Mouse (Mus musculus): Measurements from ENCODE around the gene Actr6.
A peak's percentile ranks its signal among the peaks of the same experiment; 100 is the strongest.
"Not testable (repeated sequence)": the region's sequence is repeated elsewhere in the genome, so short reads cannot be mapped to it uniquely, and the experiment has no call there.

Actr6 gene

GRCm38 (mm10) chr10:89737092-89737491 lies 5.0 kb upstream of the Actr6 start:
- DNase-seq, result no peak

GRCm38 (mm10) chr10:89731341-89731740 lies 754 bp downstream of the Actr6 start:
- DNase-seq, result no peak

DNA sequence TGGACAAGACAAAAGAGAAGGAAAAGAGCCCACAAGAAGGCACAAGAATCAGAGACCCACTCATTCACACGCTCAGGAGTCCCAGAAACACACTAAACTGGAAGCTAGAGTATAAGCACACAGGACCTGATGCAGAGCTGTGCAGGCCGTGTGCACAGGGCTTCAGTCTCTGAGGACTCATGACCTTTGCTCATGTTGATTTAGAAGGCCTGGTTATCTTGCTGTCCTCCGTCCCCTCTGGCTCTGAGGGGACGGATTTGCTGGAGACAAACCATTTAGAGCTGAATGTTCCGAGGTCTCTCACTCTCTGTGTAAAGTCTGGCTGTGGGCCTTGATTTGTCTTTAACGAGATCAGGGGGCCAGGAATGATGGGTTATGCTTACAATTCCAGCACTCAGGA lies 1.7 kb downstream of the Actr6 start:
- DNase-seq, result no peak

DNA sequence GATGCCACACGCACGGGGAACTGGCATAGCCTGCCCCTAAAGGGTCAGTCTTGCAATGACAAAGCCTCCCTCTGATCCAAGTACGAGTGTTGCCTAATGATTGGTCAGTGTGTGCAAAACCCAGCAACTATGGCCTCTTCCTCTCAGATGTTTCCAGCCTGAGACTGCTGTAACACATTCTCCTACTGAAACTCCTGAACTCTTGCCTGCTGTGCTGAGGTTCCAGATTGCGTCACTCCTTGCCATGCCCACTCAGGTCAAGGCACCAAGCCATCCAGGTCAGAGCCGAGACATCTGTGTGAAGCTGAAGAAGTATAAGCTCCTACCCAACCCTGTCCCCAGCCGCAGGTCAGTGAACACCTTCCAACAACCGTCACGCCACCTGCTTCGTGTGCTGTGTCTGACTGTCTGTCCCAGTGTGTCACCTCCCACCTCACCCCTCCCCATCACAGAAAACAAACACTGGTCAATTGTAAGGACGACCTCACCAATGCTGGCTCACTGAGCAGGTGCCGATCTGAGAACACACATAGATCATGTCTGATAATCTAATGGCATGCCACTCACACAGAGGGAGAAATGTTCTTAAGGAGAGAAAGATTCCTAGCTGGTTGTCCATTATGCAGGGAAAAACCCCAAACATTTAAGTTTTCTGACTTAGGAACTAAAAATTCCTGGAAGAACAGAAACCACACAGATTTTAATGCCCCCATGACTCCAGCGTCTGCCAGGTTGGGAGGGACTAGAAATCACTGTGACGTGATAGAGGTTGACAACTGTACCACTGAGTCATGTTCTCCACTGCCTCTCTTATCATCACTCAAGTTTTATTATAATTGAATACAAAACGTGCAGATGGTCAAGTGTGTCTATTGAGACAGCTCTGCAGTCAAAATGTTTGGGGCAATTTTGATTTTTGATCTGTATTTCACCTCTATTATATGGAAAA lies 9.6 kb downstream of the Actr6 start:
- DNase-seq, result no peak

- DNase-seq, result no peak
These were observed 11.3 kb downstream of the Actr6 start for GRCm38 (mm10) chr10:89720796-89721195.

- no peak for DNase-seq
These were observed 11.8 kb downstream of the Actr6 start for GRCm38 (mm10) chr10:89720252-89720651.

GRCm38 (mm10) chr10:89714910-89715309 lies 17.2 kb downstream of the Actr6 start:
- no peak for DNase-seq

DNA sequence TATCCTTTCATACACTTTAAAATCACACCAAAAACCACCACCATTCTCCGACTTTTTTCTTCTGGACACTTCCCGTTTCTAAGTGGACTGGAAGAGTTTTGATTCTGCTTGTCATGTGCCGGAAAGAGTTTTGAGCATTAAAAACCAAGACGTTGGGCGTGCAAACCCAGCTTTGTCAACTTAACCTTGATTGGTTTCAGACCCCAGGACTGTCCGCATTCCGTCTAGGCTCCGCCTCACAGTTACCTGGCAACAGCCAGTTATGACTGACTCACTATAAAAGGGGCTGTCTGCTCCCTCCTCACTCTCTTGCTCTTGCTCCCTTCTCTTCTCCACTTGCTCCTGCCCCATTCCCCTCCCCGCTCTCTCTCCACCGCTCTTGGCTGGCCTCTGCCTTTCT lies 23.4 kb downstream of the Actr6 start:
- peak; percentile 17 to 37 for DNase-seq

DNA sequence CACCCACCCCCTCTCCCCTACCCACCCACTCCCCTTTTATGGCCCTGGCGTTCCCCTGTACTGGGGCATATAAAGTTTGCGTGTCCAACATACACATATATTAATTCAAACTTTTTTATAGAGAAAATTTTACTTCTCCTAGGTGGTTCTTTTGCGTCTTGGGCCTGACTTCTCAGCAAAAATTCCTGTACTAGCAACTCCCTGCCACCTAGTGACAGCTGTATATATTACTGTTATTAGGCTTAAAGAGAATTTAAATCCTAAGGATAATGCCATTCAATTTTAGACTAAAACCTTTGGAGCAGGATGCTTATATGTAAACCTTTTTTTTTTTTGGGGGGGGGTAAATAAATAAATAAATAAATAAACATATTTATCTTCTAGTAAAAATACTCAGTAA lies 24.7 kb downstream of the Actr6 start:
- no peak for DNase-seq

GRCm38 (mm10) chr10:89703042-89703441 lies 29.1 kb downstream of the Actr6 start:
- DNase-seq, result peak in 1 of 2 experiments; percentile 32

DNA sequence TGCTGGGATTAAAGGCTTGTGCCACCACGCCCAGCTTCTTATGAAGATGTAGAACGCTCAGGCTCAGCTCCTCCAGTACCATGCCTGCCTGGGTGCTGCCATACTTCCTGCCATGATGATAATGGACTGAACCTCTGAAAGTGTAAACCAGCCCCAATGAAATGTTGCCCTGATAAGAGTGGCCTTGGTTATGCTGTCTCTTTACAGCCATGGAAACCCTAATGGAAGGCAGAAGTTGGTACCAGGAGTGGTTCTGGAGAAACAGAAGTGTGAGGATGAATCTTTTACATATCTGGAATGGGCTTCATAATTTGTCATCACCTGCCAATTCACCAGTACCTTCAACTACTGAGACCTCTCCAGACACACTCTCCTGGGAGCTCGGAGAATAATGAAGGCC lies 34.1 kb downstream of the Actr6 start:
- no peak for DNase-seq

GRCm38 (mm10) chr10:89696270-89696669 lies 35.8 kb downstream of the Actr6 start:
- not testable (repeated sequence) for DNase-seq

DNA sequence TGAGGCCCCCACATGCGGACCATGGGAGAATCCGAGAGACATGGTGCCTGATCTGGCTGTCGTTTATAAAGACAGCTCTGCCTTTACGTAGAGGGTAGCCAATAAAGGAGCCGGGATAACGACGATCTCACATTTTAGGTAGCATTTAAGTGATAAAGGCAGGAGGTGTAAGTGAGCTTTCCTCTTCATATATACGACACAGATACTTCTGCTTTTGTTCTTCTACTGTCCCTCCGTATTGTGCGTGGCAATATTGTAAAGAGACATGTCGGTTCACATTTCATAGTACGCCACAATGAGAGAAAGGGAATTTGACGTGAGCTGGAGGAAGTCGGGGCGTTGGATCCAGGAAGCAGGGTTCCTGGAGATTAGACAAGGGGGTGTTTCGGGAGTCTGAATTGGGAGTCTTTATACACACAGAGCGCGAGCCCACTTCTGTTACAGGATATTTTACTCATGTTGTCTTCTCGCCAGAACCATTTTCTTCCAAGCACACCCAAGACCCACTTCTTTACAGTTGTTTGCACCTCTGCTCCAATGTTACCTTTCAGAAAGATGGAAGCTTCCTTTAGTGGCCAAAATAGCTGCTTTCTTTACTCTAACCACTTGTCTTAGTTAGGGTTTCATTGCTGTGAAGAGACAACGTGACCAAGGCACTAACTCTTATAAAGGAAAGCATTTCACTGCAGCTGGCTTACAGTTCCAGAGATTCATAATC lies 36.7 kb downstream of the Actr6 start:
- no peak for DNase-seq

DNA sequence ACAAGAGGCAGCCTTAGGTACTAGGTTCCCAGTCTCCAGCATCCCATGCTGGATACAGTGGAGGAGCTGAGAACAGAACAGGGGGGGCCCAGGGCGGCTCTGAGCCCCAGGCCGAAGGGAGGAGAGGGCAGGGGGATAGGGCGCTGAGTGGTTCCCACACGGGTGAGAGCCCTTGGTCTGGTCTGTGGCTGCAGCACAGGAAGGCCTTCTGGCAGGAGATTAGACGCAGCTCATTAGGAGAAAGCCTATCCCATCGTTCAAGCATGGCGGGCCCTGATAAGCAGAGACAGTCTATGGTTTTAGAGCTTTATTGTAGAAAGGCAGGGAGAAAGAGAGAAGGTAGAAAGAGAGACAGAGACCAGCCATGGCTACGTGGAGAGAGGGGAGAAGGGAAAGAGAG lies 42.1 kb downstream of the Actr6 start:
- DNase-seq, result no peak

- no peak for DNase-seq
These were observed 44.6 kb downstream of the Actr6 start for GRCm38 (mm10) chr10:89687455-89687854.

DNA sequence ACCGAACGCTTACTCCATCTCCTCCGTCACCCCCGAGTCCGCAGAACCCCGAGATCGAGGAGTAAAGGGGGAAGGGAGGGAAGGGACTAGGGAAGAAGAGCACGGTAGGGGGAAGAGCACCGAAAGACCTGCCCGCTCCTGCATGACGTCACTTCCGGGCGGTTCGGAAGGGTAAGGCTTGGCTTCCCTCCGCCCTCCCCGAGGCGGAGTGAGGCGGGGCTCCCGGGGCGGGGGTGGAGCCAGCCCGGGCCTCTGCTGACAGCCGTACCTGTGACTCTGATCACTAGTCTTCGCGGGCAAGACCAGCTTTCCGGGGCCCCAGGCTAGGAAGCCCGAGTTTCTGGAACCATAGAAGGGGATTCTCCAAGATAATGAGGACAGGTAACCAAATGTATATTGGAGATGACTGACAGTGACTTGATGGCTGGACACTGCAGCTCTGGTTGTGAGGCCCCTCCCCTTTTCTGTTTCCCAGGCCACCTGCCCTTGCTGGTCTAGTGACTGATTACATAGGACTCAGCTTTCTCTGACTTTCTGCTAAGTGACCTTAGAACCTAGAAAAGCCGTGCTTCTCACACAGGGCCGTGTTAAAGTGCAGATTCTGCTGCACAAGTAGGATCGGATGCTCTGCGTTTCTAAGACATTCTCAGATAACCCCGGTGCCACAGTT lies 45.8 kb downstream of the Actr6 start, which contains the start of gene Scyl2:
Gene Scyl2 (minus strand): TSS at position 147 of the 670 bp plus-strand sequence.
- DNase-seq, result peak; percentile 95

DNA sequence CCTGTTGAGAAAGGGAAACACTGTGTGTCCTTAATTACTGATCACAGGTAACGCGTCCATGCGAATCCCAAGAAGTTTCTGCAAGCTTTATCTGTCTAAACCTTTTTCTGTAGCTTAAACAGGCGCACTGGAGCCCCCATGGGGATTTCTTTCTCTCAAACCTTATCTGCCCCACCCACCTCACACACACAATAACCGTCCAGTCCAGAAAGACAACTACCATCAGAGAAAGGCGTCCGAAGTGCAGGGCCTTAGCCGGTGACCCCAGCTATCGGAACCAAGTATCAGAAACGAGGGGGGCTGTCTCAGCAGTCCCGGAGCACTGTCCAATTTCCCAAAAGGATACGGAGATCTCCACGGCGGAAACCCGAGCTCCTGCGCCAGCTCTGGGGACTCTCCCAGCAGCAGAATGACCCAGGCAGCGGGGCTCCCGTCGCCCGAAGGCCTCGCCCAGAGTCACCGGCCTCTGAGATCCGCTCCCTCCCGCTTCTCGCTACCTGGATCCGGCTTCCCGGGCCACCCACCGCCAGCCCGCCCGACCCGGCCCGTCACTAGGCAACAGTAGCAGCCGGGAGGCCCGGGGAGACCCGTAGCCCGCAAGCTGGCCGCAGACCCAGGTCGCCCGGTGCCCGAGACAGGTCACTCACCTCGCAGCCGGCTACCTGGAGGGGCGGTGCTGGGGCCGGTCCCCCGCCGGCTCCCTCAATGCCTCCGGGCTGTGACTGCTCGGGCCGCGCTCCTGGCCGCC lies 46.5 kb downstream of the Actr6 start:
- no peak for DNase-seq

DNA sequence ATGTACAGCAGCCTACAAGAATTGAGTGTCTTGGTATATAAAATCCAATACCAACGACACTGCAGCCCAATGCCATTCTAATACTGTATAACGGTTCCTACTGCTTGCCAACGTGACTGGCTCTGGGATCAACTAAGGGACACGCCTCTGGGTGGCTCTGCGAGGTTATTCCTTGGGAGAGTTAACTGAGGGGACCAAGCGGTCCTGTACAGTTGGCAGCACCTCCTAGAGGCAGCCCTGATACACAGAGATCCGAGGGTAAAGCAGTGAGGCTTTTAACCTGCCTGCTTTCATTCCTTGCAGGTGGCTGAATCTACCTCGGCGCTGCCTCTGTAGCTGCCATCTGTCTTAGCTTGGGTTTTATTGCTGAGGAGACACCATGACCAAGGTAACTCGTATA lies 49.1 kb downstream of the Actr6 start:
- no peak for DNase-seq

DNA sequence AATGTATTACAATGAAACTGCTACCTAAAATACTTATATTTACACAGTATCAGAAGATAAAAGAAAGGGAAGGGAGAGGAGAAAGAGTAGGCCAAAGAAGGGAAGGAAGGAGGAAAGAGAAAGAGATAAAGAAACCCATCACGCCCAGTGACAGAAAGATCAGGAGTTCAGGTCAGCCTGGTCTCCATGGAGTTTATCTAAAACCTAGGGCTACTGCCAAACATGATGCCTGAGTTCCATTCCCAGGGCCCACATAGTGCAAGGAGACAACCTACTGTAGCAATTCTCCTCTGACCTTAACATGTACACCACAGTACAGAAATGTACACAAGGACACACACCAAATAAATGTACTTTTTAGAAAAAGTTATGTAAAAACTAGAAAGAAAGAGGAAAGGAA lies 49.9 kb downstream of the Actr6 start:
- no peak for DNase-seq

DNA sequence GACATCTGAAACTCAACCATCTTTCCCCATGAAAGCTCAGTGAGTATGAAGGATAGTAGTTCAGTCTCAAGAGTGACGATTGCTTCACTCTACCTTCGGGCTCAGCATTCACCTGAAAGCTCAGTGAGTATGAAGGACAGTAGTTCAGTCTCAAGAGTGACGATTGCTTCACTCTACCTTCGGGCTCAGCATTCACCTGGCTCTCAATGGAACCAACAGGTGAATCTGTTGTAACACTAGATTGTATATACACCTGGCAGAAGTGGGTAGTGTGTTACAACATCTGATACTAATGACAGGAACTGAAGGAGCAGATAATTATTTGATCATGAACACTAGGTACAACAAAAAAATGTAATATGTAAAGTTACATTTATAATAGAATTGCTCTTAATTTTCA lies 50.4 kb downstream of the Actr6 start:
- DNase-seq, result no peak

GRCm38 (mm10) chr10:89680517-89680916 lies 51.6 kb downstream of the Actr6 start:
- no peak for DNase-seq

DNA sequence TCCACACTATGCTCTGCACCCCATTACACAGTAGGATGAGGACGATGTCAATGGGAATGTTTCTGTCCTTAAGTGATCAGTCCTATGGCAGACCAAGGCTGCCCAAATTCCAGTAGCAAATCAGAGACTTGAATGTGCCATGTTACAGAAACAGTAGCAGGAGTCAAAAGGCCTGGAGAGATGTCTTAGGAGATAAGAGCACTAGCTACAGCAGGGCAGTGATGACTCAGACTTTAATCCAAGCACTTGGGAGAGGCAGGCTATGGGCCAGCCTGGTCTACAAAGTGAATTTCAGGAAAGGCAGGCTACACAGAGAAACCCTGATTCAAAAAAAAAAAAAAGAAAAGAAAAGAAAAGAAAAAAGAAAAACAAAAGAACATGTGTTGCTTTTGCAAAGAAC lies 52.6 kb downstream of the Actr6 start:
- DNase-seq, result no peak

- DNase-seq, result no peak
These were observed 54.0 kb downstream of the Actr6 start for GRCm38 (mm10) chr10:89678054-89678453.

Measured in lung, postnatal 4 days (tissue).